Mouse (Mus musculus) megakaryocyte, embryonic 14.5 days (primary cell): ENCODE measurements at regions not wholly inside any gene's neighbourhood (a gene's known extent, or its start where the extent isn't known, plus 50 kb on each side); places are given as distances from the start of the nearest gene placed in this dataset.
A peak's percentile ranks its signal among the peaks of the same experiment; 100 is the strongest.

Experiments
- H3K27me3 ChIP-seq: replicated peaks from 2 replicates; pipeline ENCODE3; 2012; ENCODE audit warnings: inconsistent platforms
- H3K36me3 ChIP-seq: replicated peaks from 2 replicates; pipeline ENCODE3; 2012; ENCODE audit warnings: low read length, inconsistent platforms, mixed read lengths
- H3K4me1 ChIP-seq: 2 replicates; pipeline ENCODE4 v1.6.1; 2012; ENCODE audit warnings: inconsistent platforms
- H3K4me3 ChIP-seq: replicated peaks from 2 replicates; pipeline ENCODE3; 2012; ENCODE audit warnings: moderate library complexity, mild to moderate bottlenecking, inconsistent platforms
- H3K9me3 ChIP-seq: 2 replicates; pipeline ENCODE4 v1.6.1; 2012; ENCODE audit warnings: inconsistent platforms
- FLI1 ChIP-seq: IDR thresholded peaks from 2 replicates; pipeline ENCODE4 v1.6.1; 2012; ENCODE audit warnings: low read length, inconsistent platforms, mixed read lengths
- GATA1 ChIP-seq: IDR thresholded peaks from 3 replicates; pipeline ENCODE4 v1.6.1; 2012; ENCODE audit warnings: mixed read lengths, low read length, inconsistent platforms, borderline replicate concordance

DNA sequence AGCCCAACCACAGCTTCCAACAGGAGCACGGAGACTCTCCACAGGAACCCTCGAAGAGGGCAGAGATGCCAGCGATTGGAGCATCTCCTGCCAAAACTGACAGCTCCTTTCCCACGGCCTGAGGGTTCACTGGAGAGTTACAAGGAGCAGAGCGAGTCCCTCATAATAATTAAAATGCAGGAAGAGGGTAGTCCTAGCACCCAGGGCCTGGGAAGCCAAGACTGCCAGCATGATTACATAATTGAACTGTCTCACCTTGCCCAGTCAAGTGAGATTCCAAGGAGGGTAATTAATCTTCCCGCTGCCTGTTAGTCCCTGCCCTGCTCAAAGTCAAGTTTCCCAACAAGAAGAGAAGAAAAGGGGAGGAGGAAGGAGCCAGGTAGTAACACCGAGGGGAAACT lies 319.5 kb upstream of the Noct start:
- H3K4me1 ChIP-seq, result peaks cover 15% of the 10 kb centered on the region
- no peaks in the 10 kb centered on the region for H3K9me3 ChIP-seq
- H3K4me3 ChIP-seq, result no peak overlapping the region
- TF ChIP-seq GATA1, result no peak
- no peak for TF ChIP-seq FLI1
- H3K36me3 ChIP-seq, result no peaks in the 10 kb centered on the region
- H3K27me3 ChIP-seq, result peaks cover 2% of the 10 kb centered on the region

DNA sequence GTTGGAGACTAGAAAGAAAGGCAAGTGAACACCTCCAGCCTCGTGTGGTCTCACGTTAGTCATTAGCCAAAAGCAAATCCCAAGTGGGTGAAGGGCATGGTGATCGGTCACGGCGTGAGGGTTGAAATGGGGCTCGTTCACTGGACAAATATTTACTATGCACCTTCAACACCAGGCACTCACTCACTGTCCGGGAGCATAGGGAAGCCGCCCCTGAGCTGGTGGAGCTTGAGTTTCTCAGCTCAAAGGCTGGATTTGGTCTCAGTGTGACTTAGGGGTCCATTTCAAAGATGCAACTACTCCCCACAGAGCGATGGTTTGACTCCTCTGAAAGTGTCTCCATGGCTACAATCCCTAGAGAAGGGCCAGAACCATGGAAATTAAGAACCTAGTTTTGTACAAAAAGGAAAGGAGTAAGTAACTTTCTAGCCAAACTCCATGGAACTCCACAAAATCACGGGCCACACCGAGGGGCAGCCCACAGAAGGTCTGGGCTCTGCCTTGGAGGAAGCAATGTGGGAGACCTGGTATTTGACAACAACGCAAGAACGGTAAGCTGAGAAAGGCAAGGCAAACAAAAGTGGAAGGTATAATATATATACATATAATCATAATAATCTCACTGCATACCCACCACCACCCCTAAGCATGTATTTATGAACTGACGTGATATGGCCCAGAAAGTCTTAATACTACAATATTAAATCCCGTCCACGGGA lies 318.8 kb upstream of the Noct start:
- H3K36me3 ChIP-seq, result no peaks in the 10 kb centered on the region
- no peaks in the 10 kb centered on the region for H3K9me3 ChIP-seq
- peaks cover 2% of the 10 kb centered on the region for H3K27me3 ChIP-seq
- H3K4me3 ChIP-seq, result peak overlapping the region; percentile 88
- H3K4me1 ChIP-seq, result peaks cover 15% of the 10 kb centered on the region
- no peak for TF ChIP-seq GATA1
- TF ChIP-seq FLI1, result no peak

DNA sequence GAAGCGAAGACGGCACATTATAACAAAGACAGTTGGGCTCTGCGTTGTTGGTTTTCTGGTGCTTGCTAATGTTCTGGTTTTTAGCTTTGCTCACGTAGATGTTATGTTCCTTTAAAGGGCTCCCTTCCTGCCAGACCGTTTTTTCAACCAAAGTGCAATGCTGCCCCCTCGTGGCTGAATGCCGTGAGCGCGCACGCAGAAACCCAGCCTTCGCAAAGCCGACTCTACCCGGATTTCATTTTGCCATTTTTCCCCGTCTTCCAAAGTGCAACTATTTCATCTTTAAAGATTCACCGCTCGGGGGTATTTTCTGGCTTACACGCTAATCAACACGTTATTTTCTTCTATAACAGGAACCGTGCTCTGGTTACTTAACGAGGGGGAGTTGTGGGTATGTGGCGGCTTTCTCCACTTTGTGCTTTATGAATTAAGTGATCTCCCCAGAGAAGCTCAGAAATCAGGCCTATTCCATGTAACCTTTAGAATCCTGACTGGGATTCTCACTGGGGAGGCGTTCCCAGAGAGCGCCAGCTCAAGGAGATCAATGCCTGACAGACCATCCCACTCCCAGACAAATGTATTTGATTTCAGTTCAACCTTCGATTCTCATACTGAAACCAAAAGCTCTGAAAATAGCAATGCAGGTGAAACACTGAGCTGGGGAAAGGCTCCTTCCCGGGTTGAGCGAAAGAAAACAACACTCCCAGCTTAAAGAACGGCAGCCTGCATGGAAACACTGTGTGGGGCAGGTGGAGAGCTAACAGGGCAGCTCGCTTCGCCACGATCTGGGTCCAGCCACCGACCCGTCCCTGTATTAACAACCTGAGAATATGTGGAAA lies 318.0 kb upstream of the Noct start:
- TF ChIP-seq FLI1, result no peak
- TF ChIP-seq GATA1, result no peak
- Histone ChIP-seq H3K4me3 (peak overlapping the region; percentile 88), H3K27me3 (peaks cover 2% of the 10 kb centered on the region)

DNA sequence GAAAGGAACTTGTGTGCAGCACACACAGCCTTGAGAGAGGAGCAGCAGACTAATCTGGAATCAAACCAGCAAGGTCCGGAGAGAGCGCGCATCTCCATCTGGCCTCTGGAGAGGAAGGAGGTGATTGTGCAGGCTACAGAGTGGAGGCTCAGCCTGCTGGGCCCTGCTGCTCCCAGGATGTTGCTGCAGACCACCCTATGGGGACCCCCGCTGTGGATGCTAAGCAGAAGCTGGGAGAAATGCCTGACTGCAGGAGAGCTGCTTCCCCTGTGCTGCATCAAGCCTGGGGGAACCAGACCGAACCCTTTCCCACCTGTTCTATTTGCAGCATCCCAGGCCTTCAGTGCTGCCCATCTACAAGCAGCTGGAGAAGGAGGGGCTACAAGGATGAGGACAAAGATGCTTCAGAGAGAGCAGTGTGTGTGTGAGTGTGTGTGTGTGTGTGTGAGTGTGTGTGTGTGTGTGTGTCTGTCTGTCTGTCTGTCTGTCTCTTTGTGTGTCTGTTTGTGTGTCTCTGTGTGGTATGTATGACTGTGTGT lies 311.2 kb upstream of the Noct start:
- no peaks in the 10 kb centered on the region for H3K27me3 ChIP-seq
- H3K4me1 ChIP-seq, result no peaks in the 10 kb centered on the region
- no peaks in the 10 kb centered on the region for H3K36me3 ChIP-seq
- H3K9me3 ChIP-seq, result no peaks in the 10 kb centered on the region
- TF ChIP-seq GATA1 (no peak), FLI1 (no peak)
- no peak overlapping the region for H3K4me3 ChIP-seq

More for the DNA sequence above, 318.0 kb upstream of the Noct start:
- H3K36me3 ChIP-seq, result no peaks in the 10 kb centered on the region
- no peaks in the 10 kb centered on the region for H3K9me3 ChIP-seq
- peaks cover 15% of the 10 kb centered on the region for H3K4me1 ChIP-seq

DNA sequence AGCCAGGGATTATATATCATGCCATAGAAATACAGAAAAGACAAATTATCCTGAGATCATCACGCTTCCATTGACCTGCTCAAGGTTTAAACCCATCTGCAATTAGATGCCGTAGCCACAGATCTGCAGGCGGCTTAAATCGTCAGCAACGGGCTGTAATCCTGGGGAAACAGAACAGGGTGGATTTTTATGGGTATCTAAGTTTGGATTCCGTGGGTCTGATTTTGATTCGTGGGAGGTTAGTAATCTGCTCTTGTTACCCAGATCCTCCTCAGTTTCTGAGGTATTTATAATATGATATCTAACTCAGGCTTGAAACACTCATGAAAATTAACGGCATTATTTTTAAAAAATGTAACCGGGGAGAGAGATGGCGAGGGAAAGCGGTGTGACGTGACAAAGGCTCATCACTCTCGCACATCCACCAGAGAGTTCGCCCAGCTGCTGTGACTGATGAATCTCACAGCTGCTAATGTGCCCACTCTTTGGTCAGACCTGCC lies 309.3 kb upstream of the Noct start:
- TF ChIP-seq GATA1 (no peak), FLI1 (no peak)
- H3K36me3 ChIP-seq, result no peaks in the 10 kb centered on the region
- H3K4me3 ChIP-seq, result no peak overlapping the region
- H3K4me1 ChIP-seq, result no peaks in the 10 kb centered on the region
- no peaks in the 10 kb centered on the region for H3K9me3 ChIP-seq
- H3K27me3 ChIP-seq, result no peaks in the 10 kb centered on the region

DNA sequence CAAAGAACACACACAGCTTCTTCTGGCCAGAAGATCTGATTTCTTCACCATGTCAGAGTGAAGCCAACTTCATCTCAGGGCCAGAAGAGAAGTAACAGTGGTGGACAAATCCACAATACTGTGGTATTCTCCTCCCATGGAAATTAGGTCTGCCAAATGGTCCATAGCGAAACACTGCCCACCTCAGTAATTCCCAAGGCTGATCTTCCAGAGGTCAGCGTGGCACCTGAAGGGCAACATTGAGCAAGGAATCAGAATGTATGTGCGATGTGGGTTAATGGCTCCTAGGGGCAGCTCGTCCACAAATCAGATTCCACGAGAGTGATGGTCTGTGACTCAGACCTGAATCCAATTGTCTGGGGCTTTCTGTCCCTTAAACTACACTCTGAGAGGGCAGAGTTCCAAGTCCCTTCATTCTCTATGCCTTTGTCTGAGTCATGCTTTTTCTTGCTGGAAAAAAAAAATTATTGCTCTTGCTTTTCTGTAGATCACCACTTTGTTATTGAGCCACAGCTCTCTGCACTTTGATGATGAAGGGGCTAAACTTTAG lies 307.9 kb upstream of the Noct start:
- H3K36me3 ChIP-seq, result no peaks in the 10 kb centered on the region
- H3K4me3 ChIP-seq, result no peak overlapping the region
- H3K27me3 ChIP-seq, result no peaks in the 10 kb centered on the region
- H3K4me1 ChIP-seq, result no peaks in the 10 kb centered on the region
- no peak for TF ChIP-seq FLI1
- H3K9me3 ChIP-seq, result no peaks in the 10 kb centered on the region

DNA sequence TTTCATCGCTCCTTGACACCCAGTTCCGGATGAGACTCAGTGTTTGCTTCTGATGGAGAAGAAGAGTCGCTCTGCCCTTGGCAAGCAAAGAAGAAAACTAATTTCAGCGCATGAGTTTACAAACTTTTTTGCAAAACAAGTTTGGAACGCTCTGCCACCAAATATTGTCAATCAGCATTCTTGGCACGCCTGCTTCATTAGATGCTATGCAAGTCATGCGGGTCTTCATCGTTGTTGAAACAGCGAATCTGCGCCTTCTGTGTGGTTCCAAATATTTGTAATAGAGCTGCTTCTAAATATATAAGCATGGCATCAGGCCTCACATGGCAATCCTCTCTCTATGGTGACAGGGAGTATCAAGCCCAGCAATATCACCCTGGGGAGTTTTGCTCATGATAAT lies 301.9 kb upstream of the Noct start:
- no peaks in the 10 kb centered on the region for H3K27me3 ChIP-seq
- H3K9me3 ChIP-seq, result peaks cover 4% of the 10 kb centered on the region; the same call in 1 of the 2 replicates

DNA sequence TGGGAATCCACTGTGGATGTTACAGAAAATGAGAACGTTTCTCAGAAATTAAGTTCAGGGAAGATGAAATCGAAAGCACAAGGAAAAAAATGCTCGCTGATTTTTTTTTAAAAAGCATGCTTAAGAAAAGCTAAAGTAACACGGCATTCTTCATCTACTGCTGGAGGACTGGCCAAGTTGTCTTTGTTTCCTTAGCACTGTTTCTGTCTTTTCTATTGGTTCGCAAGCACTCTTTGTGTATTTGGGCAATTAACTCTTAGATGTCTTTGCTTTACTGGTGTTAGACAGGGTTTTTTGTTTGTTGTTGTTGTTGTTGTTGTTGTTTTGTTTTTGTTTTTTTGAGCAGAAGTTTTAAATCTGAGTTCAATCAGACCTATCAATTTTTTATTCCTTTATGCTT lies 301.4 kb upstream of the Noct start:
- H3K9me3 ChIP-seq, result peaks cover 9% of the 10 kb centered on the region; the same call in 1 of the 2 replicates
- no peaks in the 10 kb centered on the region for H3K4me1 ChIP-seq
- H3K4me3 ChIP-seq, result no peak overlapping the region
- TF ChIP-seq GATA1, result no peak
- TF ChIP-seq FLI1, result no peak
- H3K36me3 ChIP-seq, result no peaks in the 10 kb centered on the region
- no peaks in the 10 kb centered on the region for H3K27me3 ChIP-seq

More for the DNA sequence above, 301.9 kb upstream of the Noct start:
- TF ChIP-seq FLI1 (no peak), GATA1 (no peak)
- no peaks in the 10 kb centered on the region for H3K4me1 ChIP-seq
- no peaks in the 10 kb centered on the region for H3K36me3 ChIP-seq
- H3K4me3 ChIP-seq, result no peak overlapping the region

DNA sequence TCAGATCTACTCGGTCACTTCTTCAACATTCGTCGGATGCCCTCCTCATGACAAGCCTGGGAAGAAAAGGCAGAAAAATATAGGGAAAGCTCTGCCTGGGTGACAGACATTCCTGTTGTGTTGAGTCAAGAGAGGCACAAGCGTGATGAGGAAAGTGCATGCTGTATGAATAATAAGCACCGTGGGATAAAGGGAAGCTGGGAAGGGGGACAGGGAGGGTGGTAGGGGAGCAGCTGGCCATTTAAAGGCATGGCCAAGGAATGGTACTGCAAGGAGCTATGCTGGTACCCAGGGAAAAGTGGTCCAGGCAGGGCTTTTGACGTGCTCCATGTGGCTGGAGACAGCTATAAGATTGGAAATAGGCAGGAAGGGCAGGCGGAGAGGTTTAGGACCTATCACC lies 300.9 kb upstream of the Noct start:
- H3K36me3 ChIP-seq, result no peaks in the 10 kb centered on the region
- no peaks in the 10 kb centered on the region for H3K4me1 ChIP-seq
- peaks cover 9% of the 10 kb centered on the region; the same call in 1 of the 2 replicates for H3K9me3 ChIP-seq
- H3K4me3 ChIP-seq, result no peak overlapping the region
- no peaks in the 10 kb centered on the region for H3K27me3 ChIP-seq
- TF ChIP-seq FLI1, result no peak
- no peak for TF ChIP-seq GATA1

DNA sequence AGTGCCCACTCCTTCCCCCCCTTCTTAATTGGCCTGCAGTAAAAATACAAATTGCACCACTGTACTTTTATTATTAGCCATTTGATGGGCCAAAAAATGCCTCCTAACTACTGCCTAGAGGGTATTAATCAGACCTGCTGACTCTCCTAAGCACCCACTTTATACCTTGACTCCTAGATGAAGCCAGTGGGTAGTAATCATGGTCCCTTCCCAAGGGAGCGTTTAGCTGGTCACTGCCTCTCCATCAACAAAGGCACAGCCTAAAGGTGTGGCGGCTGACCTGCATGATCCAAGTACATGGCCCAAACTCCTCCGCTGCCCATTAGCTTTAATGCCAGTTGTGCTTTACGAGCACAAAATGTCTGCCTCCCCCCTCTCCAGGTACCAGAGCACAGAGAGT lies 296.9 kb upstream of the Noct start:
- H3K4me1 ChIP-seq, result no peaks in the 10 kb centered on the region
- H3K36me3 ChIP-seq, result no peaks in the 10 kb centered on the region
- H3K9me3 ChIP-seq, result peaks cover 9% of the 10 kb centered on the region; the same call in 1 of the 2 replicates
- H3K4me3 ChIP-seq, result peak overlapping the region; percentile 20
- H3K27me3 ChIP-seq, result no peaks in the 10 kb centered on the region
- TF ChIP-seq GATA1 (no peak), FLI1 (no peak)
